Mouse (Mus musculus): ENCODE measurements around the gene Lama2.
"Not testable (repeated sequence)": the region's sequence is repeated elsewhere in the genome, so short reads cannot be mapped to it uniquely, and the experiment has no call there.

Gene Lama2

DNA sequence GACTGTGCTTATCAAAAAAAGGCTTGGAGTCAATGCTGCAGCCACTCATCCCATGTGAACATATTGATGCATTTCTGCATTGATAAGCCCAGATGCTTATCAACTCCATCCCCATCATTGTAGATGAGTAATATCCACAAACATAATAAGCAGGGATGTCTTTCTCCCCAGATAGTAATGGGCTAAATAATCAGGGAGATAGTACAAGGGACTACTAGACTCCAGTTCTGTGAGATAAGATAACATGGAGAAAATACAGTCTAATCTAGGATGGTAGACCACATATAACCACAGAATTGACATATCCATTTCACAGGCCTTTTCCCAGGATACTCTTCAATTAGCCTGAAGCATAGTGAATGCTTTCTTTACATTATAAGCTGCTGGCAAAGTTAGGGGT lies 622.9 kb downstream of the Lama2 start:
- no peak for DNase-seq

GRCm38 (mm10) chr10:26995987-26996386 lies 623.6 kb downstream of the Lama2 start:
- no peak for DNase-seq

DNA sequence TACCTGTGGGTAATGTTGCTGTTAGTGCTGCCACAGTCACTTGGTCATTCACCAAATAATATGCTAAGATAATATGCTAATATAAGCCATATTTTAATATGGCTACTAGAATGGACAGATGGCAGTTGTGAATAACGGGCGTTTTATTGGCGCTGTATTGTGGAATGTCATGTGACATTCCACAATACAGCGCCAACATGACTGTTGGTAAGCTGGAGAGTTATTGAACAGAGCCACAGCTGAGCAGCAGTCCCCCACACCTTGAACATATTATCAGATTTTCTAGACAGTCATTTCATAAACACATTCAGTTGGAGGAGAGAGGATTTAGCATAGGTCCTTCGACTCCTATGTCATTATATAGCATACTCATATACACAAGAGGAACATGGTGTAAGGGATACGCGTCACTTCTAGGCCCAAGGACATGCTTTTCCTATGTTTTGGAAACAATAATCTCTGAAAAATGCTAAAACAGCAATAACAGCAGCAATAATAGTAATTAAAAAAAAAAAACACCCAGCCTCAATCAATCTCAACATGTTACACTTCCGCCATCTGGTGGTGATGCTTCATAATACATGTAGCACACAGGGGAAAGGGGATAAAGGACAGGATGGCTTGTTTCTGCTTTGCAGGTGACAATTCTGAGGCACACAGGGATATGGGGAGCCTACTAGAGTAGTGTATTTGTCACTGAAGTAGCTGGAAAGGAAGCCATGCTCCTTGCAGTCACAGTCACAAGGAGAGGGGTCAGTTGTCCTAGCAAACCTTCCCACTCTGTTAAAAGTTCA lies 624.2 kb downstream of the Lama2 start:
- DNase-seq, result peak; percentile 5

- DNase-seq, result no peak
Measured at GRCm38 (mm10) chr10:26993971-26994761, 625.4 kb downstream of the Lama2 start.

GRCm38 (mm10) chr10:26985451-26985850 lies 634.1 kb downstream of the Lama2 start:
- DNase-seq, result no peak

- not testable (repeated sequence) for DNase-seq
Measured at GRCm38 (mm10) chr10:26984082-26984481, 635.5 kb downstream of the Lama2 start.

DNA sequence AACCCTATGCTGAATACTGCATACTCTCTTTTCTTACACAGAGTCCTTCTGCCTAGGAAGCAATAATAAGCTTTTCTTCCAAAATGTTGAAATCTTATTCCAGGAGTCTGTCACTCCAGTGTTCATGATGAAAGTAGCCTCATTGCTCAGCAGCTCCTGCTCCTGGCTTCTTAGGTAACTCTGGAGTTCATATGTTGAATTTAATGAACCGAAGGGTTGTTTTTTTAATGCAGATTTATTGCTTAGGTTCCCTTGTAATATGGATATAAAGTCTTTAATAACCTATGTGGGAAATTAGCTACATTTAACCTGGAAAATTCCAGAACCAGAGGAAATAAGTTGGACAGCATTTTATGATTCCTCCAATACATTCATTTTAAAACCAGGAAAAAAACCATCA lies 636.0 kb downstream of the Lama2 start:
- DNase-seq, result no peak

- DNase-seq, result no peak
Measured at GRCm38 (mm10) chr10:26982621-26983020, 636.9 kb downstream of the Lama2 start.

DNA sequence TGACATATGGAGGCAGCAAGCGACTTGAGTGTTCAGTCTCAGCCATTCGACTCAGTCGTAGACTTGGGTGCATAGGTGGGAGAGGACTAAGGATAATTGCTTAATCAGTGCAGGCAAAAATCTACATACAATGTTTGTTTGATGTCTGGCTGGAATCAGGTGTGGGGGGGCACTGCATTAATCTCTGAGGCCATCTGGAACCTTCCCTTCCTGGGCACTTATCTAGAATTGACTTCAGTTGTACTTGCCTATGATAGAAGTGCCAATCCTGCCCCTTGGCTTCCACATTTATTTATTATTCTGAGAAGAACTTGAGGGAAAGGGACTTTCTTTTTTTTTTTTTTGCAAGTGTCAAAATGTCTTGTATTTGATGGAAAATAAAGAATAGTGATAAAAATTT lies 644.2 kb downstream of the Lama2 start:
- DNase-seq, result no peak

GRCm38 (mm10) chr10:26974224-26974623 lies 645.3 kb downstream of the Lama2 start:
- no peak for DNase-seq

DNA sequence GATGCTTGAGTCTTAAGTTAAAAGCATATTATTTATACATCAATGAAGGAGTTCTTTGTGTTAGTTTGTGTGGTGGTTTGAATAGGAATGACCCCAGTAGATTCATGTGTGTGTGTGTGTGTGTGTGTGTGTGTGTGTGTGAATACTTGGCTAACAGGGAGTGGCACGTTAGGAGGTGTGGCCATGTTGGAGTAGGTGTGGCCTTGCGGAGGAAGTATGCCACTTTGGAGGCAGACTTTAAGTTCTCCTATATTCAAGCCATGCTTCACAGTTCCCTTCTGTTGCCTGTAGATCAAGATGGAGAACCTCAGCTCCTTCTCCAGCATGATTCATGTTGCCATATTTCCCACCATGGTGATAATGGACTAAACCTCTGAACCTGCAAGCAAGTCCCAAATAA lies 646.0 kb downstream of the Lama2 start:
- no peak for DNase-seq

DNA sequence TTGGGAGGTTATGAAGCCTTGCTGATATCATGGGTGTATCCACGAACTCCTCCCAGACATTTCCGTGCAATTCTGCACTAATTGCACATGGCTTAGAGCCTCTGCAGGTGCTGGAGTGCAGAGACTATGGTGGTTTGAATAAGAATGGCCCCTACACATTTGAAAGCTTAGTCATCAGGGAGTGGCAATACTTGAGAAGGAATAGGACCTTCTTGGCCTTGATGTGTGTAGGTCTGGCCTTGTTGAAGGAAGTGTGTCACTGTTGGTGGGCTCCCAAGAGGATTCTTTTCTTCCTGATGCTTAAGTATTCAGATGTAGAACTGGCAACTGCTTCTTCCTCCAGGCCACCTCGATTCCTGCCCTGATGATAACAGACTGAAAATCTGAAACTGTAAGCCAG lies 661.0 kb downstream of the Lama2 start:
- DNase-seq, result no peak

GRCm38 (mm10) chr10:26950448-26950847 lies 669.1 kb downstream of the Lama2 start:
- DNase-seq, result no peak

DNA sequence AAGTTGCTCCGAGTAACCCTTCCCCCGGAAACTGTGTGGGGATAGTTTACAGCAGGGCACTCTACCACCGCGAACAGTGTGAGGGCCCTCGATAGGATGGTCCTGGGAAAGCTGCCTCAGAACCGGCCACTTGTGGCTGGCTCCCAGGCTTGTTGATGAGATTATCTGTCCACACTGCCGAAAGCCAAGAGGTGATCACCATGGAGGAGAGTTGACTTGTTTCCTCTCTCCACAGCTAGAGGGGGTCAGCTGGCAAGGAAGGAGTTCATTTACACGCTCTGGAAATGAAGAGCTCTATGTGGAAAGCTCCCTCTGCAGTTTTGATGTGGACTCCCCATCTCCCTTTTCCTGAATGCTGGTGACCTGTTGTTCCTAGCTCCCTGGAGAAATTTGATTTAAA lies 669.9 kb downstream of the Lama2 start:
- DNase-seq, result no peak

- DNase-seq, result no peak
Measured at GRCm38 (mm10) chr10:26948331-26948730, 671.2 kb downstream of the Lama2 start.

GRCm38 (mm10) chr10:26939549-26939948 lies 680.0 kb downstream of the Lama2 start:
- DNase-seq, result no peak

- not testable (repeated sequence) for DNase-seq
Measured at GRCm38 (mm10) chr10:26938464-26938863, 681.1 kb downstream of the Lama2 start.

- DNase-seq, result not testable (repeated sequence)
Measured at GRCm38 (mm10) chr10:26936056-26936455, 683.5 kb downstream of the Lama2 start.

All from cerebellum, adult 11-12 months (tissue).